Mouse (Mus musculus): Measurements from ENCODE around the gene Prrg3. TPM values are rescaled to one million over a fixed set of nuclear protein-coding genes. Genes with fewer than 3 reads are reported as not detected.
"Not testable (repeated sequence)": the region's sequence is repeated elsewhere in the genome, so short reads cannot be mapped to it uniquely, and the experiment has no call there.

Gene Prrg3
- 16.3 and 17.3 TPM in 2 replicates for polyA plus RNA-seq (2015; fragmentation: Nextera tagmentation; extraction: Ambion mirVana)

DNA sequence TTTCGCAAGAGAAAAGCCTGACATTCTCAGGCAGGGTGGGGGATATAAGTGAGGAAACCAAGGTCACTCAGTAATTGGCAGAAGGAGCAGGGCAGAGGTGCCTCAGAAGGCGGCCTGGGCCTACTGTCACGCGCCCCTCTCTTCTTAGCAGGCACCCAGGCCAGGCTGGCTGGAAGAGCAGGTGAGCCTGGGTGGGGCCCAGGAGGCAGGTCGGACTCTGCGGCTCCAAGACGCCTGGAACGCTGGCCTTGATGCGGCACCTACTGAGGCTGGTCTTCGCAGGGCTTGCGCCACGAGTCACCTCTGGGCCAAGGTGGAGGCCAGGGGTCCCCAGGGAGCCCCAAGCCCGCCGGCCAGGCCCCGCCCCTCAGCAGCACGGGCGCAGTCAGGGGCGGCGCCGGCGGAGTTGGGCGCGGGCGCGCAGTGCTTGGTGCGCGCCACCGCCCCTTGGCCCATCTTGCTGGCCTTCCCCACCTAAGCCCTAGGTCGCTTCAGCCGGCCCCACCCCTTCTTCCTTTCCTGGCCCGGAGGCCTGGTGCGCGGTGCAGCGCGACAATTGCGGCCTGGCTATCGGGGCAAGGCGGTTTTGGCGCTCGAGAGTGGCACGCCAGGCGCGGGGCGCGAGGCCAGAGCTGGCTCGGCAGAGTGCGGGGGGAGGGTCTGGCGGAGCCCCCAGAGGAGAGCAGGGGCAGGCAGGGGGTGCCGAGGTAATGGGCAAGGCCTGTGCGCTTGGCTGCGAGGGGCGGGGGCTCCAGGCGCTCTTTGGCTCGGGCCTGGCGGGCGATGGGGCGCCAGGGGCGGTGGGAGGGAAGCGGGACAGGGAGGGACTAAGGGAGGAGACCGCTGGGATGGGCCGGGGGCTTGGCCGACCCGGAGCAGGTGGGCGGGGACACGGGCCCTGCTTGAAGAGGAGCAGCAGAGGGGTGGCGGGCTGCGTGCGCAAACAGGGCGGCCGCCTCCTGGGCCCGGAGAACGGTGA is at the start of gene Prrg3:
Gene Prrg3 (plus strand): TSS at position 552 of the 979 bp plus-strand sequence.
- H3K36me3 ChIP-seq (replicated peaks) = no peaks in the 10 kb centered on the region
- peak within 1 kb of the TSS; percentile 79 for H3K27ac ChIP-seq
- H3K27me3 ChIP-seq (replicated peaks) = no peaks in the 10 kb centered on the region
- H3K9me3 ChIP-seq = no peaks in the 10 kb centered on the region
- WGBS = 29% methylated on average over 70 of the region's 72 CpGs
- H3K4me1 ChIP-seq = no peaks in the 10 kb centered on the region
- H3K4me2 ChIP-seq = peak within 1 kb of the TSS; percentile 75
- peak within 1 kb of the TSS; percentile 65 for H3K9ac ChIP-seq
- peak; percentile 91 for ATAC-seq (replicated peaks)
- H3K4me3 ChIP-seq = peak within 1 kb of the TSS; percentile 54

DNA sequence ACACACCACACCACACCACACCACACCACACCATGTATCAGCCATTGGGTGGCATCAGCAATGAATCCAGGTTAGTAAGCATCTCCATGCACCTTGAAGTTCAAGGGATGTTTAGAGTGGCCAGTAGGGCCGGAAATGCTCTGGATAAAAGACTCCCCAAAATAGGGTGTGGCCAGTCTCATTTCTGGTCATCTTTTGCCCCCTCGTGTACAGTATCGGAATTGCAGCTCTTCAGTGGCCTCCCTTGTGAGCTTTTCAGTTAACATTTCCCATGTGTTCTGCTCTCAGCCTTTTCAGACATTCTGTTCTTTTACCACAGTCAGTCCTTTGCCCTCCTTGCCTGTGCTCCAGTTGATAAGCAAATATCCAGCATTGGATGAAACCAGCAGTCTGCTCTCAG is 15.8 kb upstream of the Prrg3 start:
- Histone ChIP-seq H3K4me1 (no peaks in the 10 kb centered on the region), H3K36me3 (replicated peaks) (no peaks in the 10 kb centered on the region), H3K4me2 (no peak overlapping the region), H3K4me3 (no peak overlapping the region), H3K9me3 (no peaks in the 10 kb centered on the region), H3K9ac (no peak overlapping the region), H3K27ac (no peak overlapping the region), H3K27me3 (replicated peaks) (no peaks in the 10 kb centered on the region)
- WGBS = 25% methylated on average over 3 of the region's 3 CpGs
- ATAC-seq (replicated peaks) = no peak

DNA sequence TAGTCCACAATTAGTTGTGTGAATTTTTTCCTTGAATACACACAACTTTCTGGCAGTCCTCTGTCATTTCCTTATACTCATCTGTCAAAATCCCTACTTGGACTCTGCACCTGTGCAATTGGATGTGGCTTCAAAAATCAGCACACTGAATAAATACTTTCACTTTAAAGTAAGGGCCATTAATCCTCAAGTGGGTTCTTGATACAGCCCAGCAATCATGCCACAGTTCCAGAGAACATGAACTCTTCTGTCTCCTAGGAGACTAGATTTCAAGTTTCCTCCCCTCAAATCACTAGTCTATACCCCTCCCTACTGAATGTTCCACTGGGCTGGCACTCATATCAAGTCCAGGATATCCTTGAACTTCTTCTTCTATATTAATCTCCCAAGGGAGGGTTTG is 4.1 kb upstream of the Prrg3 start:
- Histone ChIP-seq H3K27me3 (replicated peaks) (no peaks in the 10 kb centered on the region), H3K9me3 (no peaks in the 10 kb centered on the region), H3K4me3 (no peak overlapping the region), H3K9ac (no peak overlapping the region), H3K4me2 (no peak overlapping the region), H3K27ac (no peak overlapping the region), H3K36me3 (replicated peaks) (no peaks in the 10 kb centered on the region), H3K4me1 (no peaks in the 10 kb centered on the region)
- no peak for ATAC-seq (replicated peaks)

DNA sequence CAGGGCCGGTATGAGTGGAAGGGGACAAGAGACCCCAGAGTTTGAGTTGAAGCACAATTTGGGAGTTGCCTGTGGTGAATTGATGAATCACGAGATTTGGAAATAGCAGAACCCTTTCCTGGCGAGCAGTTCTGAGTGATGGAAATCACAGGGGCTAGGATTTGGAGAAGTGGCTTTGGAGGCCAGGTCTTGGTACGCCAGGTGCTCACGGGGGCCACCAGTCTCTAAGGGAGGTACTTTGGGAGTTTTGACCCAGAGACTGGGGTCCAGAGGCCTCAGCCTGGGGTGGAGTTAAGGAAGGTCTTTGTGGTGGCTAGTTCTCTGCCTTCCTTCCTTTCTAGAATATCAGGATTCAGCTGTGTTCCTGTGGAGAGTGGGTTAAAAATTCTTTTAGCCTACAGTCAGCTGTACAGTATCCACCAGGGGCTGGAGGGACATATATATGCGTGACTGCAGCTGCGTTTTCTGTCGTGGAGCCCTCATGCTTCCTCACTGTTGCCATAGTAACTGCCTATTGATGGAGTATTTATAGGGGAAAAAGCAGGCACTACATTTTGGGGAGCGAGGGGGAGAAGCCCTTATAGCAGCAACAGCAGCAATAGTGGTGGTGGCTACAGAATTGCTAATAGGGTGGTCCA is 970 bp downstream of the Prrg3 start:
- 33% methylated on average over 9 of the region's 9 CpGs for WGBS
- no peaks in the 10 kb centered on the region for H3K4me1 ChIP-seq
- H3K27me3 ChIP-seq (replicated peaks) = no peaks in the 10 kb centered on the region
- peak overlapping the region; percentile 65 for H3K9ac ChIP-seq
- peak overlapping the region; percentile 54 for H3K4me3 ChIP-seq
- H3K27ac ChIP-seq = peak overlapping the region; percentile 79
- H3K9me3 ChIP-seq = no peaks in the 10 kb centered on the region
- ATAC-seq (replicated peaks) = peak; percentile 77
- H3K36me3 ChIP-seq (replicated peaks) = no peaks in the 10 kb centered on the region
- peak overlapping the region; percentile 75 for H3K4me2 ChIP-seq

DNA sequence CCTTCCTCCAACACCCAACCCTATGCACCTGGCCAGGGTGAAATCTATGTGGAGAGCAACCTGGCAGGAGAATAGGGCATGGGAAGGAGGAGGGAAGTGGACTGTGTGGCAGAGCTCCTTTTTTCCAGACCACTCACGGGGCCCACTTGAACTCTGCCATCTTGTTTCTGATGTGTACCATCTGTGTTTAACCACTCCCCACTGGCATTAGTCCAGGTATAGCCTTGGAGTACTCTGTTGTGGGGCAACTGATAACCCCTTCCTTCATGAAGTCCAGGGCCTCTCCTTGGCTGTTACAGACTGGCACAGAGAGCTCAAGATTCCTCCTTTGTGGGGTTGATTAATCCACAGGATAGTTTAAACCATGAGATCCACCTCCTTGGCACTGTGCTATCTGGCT is 5.8 kb downstream of the Prrg3 start:
- Histone ChIP-seq H3K9me3 (no peaks in the 10 kb centered on the region), H3K4me3 (no peak overlapping the region), H3K9ac (no peak overlapping the region), H3K4me1 (no peaks in the 10 kb centered on the region), H3K4me2 (no peak overlapping the region), H3K36me3 (replicated peaks) (no peaks in the 10 kb centered on the region), H3K27ac (no peak overlapping the region), H3K27me3 (replicated peaks) (no peaks in the 10 kb centered on the region)
- ATAC-seq (replicated peaks) = no peak
- 71% methylated on average over 1 of the region's 1 CpGs for WGBS

DNA sequence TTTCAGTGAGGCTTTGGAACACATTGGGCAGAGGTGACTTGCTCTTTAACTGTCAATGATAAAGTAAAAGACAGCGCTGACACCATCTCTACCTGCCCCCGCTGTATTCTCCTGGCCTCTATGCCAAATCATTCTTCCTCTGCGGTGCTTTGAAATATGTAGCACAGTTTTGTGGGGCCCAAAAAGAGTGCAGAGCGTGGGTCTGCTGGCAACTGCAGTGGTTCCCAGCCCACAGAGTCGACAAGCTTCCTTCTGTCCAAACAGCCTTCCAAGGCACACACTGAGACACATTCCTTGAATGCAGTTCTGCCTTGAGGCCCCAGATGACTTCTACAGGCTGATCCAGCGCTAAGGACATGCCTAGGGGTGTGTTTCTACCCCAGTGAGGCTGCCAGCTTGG is 6.4 kb downstream of the Prrg3 start:
- H3K27me3 ChIP-seq (replicated peaks) = no peaks in the 10 kb centered on the region
- no peak overlapping the region for H3K4me3 ChIP-seq
- H3K9ac ChIP-seq = no peak overlapping the region
- no peak overlapping the region for H3K27ac ChIP-seq
- H3K36me3 ChIP-seq (replicated peaks) = no peaks in the 10 kb centered on the region
- H3K4me2 ChIP-seq = no peak overlapping the region
- 71% methylated on average over 6 of the region's 6 CpGs for WGBS
- no peaks in the 10 kb centered on the region for H3K4me1 ChIP-seq
- no peaks in the 10 kb centered on the region for H3K9me3 ChIP-seq
- no peak for ATAC-seq (replicated peaks)

DNA sequence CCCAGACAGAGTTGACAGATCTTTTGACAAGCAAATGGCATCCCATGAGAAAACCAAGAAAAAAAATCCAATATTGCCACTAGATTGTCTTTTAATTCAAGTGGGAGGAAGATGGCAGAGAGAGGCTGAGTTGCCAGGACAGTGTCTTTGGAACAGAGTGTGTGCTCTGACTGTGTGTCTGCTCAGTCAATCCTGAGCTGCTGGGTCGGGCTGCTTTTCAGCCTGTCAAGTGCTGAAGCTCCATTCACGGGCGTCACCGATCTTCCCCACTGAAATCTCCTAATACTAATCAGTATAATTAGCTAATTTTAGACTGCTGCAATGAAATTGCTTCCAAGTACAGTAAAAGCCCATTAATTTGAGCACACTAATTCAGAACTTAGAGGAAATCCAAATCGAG is 8.9 kb downstream of the Prrg3 start:
- H3K9ac ChIP-seq = no peak overlapping the region
- no peaks in the 10 kb centered on the region for H3K4me1 ChIP-seq
- no peak for ATAC-seq (replicated peaks)
- H3K9me3 ChIP-seq = no peaks in the 10 kb centered on the region
- no peaks in the 10 kb centered on the region for H3K36me3 ChIP-seq (replicated peaks)
- H3K4me3 ChIP-seq = no peak overlapping the region
- H3K4me2 ChIP-seq = no peak overlapping the region
- H3K27me3 ChIP-seq (replicated peaks) = no peaks in the 10 kb centered on the region
- no peak overlapping the region for H3K27ac ChIP-seq
- WGBS = 56% methylated on average over 5 of the region's 5 CpGs

DNA sequence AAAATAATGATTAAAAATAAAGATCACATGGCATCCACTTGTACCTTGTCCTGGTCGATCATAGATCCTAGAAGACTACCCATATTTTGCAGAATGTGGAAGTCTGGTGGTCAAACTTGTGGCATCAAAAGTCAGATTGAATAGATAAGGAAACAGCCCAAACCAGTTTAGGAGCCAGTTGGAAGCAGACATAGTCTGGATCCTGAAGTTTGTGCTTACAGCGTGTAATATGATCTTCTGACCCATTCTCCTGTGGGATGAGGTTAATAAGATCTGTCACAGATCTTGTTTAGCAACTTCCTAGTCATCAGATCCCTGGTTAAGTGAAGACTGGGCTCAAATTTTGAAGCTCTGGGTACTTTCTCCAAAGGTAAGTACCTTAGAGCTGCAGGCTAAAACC is 10.3 kb downstream of the Prrg3 start, which contains the start of gene Fate1:
Gene Fate1 (plus strand): TSS at position 301 of the 400 bp plus-strand sequence.
- no peak for ATAC-seq (replicated peaks)
- Histone ChIP-seq H3K27ac (no peak within 1 kb of the TSS), H3K9me3 (no peaks in the 10 kb centered on the region), H3K4me3 (no peak within 1 kb of the TSS), H3K9ac (no peak within 1 kb of the TSS), H3K27me3 (replicated peaks) (no peaks in the 10 kb centered on the region), H3K4me1 (no peaks in the 10 kb centered on the region), H3K36me3 (replicated peaks) (no peaks in the 10 kb centered on the region), H3K4me2 (no peak within 1 kb of the TSS)
- 82% methylated on average over 2 of the region's 2 CpGs for WGBS

DNA sequence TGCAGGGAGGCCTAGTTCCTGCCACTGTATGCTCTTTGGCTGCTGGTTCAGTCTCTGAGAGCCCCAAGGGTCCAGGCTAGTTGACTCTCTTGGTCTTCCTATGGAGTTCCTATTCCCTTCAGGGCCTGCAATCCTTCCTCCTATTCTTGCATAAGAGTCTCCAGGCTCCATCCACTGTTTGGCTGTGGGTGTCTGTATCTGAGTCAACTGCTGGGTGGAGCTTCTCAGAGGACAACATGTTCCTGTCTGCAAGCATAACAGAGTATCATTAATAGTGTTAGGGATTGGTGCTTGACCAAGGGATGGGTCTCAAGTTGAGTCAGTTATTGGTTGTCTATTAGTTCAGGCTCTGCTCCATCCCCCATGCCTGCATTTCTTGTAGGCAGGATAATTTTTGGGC is 15.3 kb downstream of the Prrg3 start:
- H3K4me1 ChIP-seq; H3K27ac ChIP-seq; H3K9ac ChIP-seq; ATAC-seq (replicated peaks); H3K36me3 ChIP-seq (replicated peaks); H3K4me3 ChIP-seq; H3K9me3 ChIP-seq; H3K4me2 ChIP-seq; H3K27me3 ChIP-seq (replicated peaks): not testable (repeated sequence)

DNA sequence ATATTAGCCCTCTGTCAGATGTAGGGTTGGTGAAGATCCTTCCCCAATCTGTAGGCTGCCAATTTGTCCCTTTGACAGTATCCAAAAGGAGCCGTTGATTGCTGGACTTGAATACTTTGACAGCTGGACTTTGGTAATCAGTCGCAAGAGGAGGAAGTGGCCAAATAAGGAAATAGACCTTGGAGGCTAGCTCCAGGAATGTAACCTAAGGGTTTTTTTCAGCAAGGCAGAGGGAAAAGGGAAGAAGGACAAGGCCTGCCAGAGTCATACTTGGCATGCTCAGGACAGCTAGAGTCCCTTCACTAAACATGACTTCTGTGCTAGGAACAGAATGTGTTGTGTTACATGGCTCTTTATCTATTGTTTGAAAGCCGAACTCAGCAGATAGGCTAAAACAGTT is 18.0 kb downstream of the Prrg3 start:
- Histone ChIP-seq H3K36me3 (replicated peaks) (no peaks in the 10 kb centered on the region), H3K4me3 (no peak overlapping the region), H3K9ac (no peak overlapping the region), H3K4me2 (no peak overlapping the region), H3K4me1 (no peaks in the 10 kb centered on the region), H3K27ac (no peak overlapping the region), H3K27me3 (replicated peaks) (no peaks in the 10 kb centered on the region), H3K9me3 (no peaks in the 10 kb centered on the region)
- WGBS = 82% methylated on average over 3 of the region's 3 CpGs
- ATAC-seq (replicated peaks) = no peak

DNA sequence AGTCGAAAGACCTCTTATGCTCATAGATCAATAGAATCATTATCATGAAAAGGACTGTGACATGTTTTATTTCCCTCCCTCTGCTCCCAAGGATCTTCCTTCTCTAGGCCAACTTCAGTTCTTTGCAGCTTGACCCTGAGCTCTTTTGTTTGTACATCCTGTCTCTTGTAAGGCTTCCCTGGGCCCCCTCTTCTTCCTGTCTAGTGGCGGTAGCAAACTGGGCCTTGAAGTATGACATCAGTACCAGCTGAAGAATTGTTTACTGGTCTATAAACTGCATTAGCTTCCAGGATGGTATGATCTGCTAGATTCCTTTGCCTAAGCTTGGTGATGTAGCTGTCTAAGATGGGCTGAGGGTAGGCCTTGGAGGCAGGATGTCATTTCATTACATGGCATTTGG is 18.9 kb downstream of the Prrg3 start:
- H3K36me3 ChIP-seq (replicated peaks) = no peaks in the 10 kb centered on the region
- no peaks in the 10 kb centered on the region for H3K9me3 ChIP-seq
- WGBS = 68% methylated on average over 2 of the region's 2 CpGs
- H3K4me2 ChIP-seq = no peak overlapping the region
- no peaks in the 10 kb centered on the region for H3K4me1 ChIP-seq
- no peak for ATAC-seq (replicated peaks)
- H3K27ac ChIP-seq = no peak overlapping the region
- H3K27me3 ChIP-seq (replicated peaks) = no peaks in the 10 kb centered on the region
- H3K4me3 ChIP-seq = no peak overlapping the region
- no peak overlapping the region for H3K9ac ChIP-seq

DNA sequence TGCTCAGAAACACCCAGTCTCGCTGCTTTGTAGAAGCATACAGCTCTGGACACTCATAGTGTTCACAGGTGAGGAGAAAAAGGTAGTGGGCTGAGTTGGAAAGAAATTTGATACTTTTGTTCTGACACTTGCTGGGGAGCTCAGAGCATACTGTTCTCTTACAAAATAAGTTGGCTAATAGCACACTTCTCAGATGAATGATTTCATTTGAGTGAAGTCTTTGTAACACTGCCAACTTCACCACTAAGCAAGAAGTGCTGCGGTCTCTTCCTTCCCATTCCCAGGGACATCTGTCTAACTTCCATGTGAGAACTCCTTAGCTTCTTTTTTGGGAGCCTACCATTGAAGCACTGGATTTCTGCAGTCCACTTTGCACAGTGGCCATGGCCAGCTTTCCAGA is 20.8 kb downstream of the Prrg3 start:
- no peak for ATAC-seq (replicated peaks)
- Histone ChIP-seq H3K27ac (no peak overlapping the region), H3K27me3 (replicated peaks) (no peaks in the 10 kb centered on the region), H3K4me2 (no peak overlapping the region), H3K9ac (no peak overlapping the region), H3K9me3 (no peaks in the 10 kb centered on the region), H3K4me1 (no peaks in the 10 kb centered on the region), H3K36me3 (replicated peaks) (no peaks in the 10 kb centered on the region), H3K4me3 (no peak overlapping the region)
- 71% methylated on average over 2 of the region's 2 CpGs for WGBS

DNA sequence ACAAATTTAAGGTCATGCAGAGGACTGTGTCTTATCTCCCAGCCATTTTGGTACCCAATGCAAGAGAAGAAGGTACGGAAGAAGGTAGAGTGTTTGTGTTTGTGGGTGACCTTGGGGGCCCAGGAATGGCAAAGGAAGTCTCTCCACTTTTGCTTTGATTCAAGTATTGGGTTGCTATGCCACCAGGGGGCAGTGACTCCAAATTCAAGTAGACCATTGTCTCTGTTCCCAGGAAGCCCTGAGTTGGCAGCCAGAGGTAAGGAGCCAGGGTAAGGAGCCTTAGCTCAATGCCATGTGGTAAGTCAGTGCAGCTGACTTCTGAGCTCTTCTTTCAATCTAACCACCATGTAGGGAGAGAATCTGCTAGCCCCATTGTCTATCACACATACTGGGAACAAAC is 21.4 kb downstream of the Prrg3 start:
- H3K36me3 ChIP-seq (replicated peaks) = no peaks in the 10 kb centered on the region
- H3K4me1 ChIP-seq = no peaks in the 10 kb centered on the region
- no peak overlapping the region for H3K9ac ChIP-seq
- no peak overlapping the region for H3K4me2 ChIP-seq
- ATAC-seq (replicated peaks) = no peak
- H3K27me3 ChIP-seq (replicated peaks) = no peaks in the 10 kb centered on the region
- 93% methylated on average over 1 of the region's 1 CpGs for WGBS
- no peak overlapping the region for H3K27ac ChIP-seq
- H3K4me3 ChIP-seq = no peak overlapping the region
- H3K9me3 ChIP-seq = no peaks in the 10 kb centered on the region

All from midbrain, embryonic 15.5 days (tissue).